Mouse (Mus musculus) bone marrow, adult 2 months (tissue): Measurements from ENCODE around the gene Hyal3.

Experiments
- CTCF ChIP-seq: fragments of 200-500 bp; IDR thresholded peaks from 2 replicates; pipeline ENCODE4 v1.5.1; 2011; ENCODE audit warnings: low read length, control low read depth; ENCODE audit not compliant: control insufficient read depth, insufficient read depth
- POLR2A ChIP-seq: fragments of 200-500 bp; IDR thresholded peaks from 2 replicates; pipeline ENCODE4 v1.6.1; 2011; ENCODE audit warnings: low read depth, mild to moderate bottlenecking, control low read depth, low read length, borderline replicate concordance; ENCODE audit not compliant: control insufficient read depth

DNA sequence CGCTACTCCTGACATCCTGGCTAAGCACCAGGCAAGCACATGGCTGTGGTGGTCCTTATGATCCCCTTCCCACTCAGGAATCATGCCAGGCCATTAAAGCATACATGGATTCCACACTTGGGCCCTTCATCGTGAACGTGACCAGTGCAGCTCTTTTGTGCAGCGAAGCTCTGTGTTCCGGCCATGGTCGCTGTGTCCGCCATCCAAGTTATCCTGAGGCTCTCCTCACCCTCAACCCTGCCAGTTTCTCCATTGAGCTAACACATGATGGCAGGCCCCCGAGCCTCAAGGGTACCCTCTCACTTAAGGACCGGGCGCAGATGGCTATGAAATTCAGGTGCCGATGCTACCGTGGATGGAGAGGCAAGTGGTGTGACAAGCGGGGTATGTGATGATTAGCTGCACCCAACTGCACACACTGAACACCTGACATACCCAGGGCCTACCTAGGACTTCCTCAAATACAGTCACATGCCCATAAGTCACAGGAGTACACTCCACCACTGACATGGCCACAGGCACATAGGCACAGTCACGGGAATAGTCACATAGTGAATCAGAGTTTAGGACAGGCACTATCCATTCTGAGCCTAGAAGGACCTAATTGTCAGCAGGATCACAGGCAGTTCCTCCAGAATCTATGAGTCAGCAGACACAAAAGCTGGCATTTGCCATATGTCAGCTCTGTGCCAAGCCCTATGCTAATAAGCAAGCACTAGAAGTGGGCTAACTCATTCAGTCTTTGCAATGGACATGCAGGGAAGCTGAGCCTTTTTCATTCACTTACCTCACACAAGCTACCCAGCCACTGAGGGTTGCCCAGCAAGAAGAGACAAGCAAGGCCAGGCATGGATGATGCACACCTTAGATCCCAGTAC lies 1.4 kb upstream of the Hyal3 start:
- TF ChIP-seq POLR2A (no peak), CTCF (no peak)
